ENCODE assay signal across 8 mouse cellular contexts in genomic region chrX:160170150-160170549, GRCm38 (mm10). TPM values are rescaled to one million over a fixed set of nuclear protein-coding genes. Genes with fewer than 3 reads are reported as not detected.
DNase-seq lines count a peak whose midpoint lies in the region; ATAC-seq lines count a peak whose summit lies in the region.

No protein-coding gene starts in this region.

- no peak overlapping the region for H3K4me2 ChIP-seq in midbrain, embryonic 13.5 days (replicated peaks)

- H3K27ac ChIP-seq in midbrain, embryonic 10.5 days (replicated peaks), result peak overlapping the region; percentile 33; the same call in 1 of the 2 replicates
- H3K27ac ChIP-seq in midbrain, embryonic 13.5 days, result no peak overlapping the region

- peaks cover 59% of the 10 kb centered on the region for H3K27me3 ChIP-seq in midbrain, embryonic 10.5 days (ENCODE audit: low read depth, poor library complexity, severe bottlenecking)
- H3K27me3 ChIP-seq in midbrain, embryonic 13.5 days, result peaks cover 5% of the 10 kb centered on the region; the same call in 1 of the 2 replicates

- no peak overlapping the region for H3K4me3 ChIP-seq in midbrain, embryonic 10.5 days
- H3K4me3 ChIP-seq in midbrain, embryonic 13.5 days (replicated peaks), result no peak overlapping the region

- peak; percentile 64 for DNase-seq in midbrain, embryonic 10.5 days (ENCODE audit: low spot score)
- DNase-seq in R1 (ENCODE audit: low read depth, low spot score), result peak; percentile 57
- peak; percentile 29 to 54 for DNase-seq in cerebellum, postnatal 4 days (ENCODE audit: low spot score in 2 of 2)
- peak; percentile 37 to 70 for DNase-seq in left cerebral cortex, postnatal 14 days (ENCODE audit: low spot score in 2 of 2)
- peak; percentile 16 for DNase-seq in retina, adult 2 months (ENCODE audit: low read depth, low spot score)
- DNase-seq in urinary bladder, postnatal 36 days (ENCODE audit: low spot score in 2 of 2), result peak; percentile 27 to 55

- no peaks in the 10 kb centered on the region for H3K9me3 ChIP-seq in midbrain, embryonic 10.5 days (replicated peaks)
- no peaks in the 10 kb centered on the region for H3K9me3 ChIP-seq in midbrain, embryonic 13.5 days

- no peaks in the 10 kb centered on the region for H3K36me3 ChIP-seq in midbrain, embryonic 10.5 days
- H3K36me3 ChIP-seq in midbrain, embryonic 13.5 days, result no peaks in the 10 kb centered on the region

- peaks cover 19% of the 10 kb centered on the region for H3K4me1 ChIP-seq in midbrain, embryonic 10.5 days
- peaks cover 8% of the 10 kb centered on the region; the same call in 1 of the 2 replicates for H3K4me1 ChIP-seq in midbrain, embryonic 13.5 days (replicated peaks)

- intact Hi-C loops in left cerebral cortex, postnatal 14 days (cut with DNase I), result no loop called here

- H3K9ac ChIP-seq in midbrain, embryonic 13.5 days (replicated peaks), result no peak overlapping the region

- 36% methylated on average over 3 of the region's 3 CpGs for WGBS in midbrain, embryonic 10.5 days
- WGBS in midbrain, embryonic 13.5 days, result 9% methylated on average over 3 of the region's 3 CpGs

- ATAC-seq in midbrain, embryonic 13.5 days, result no peak
- ATAC-seq in hematopoietic stem cell, adult 5-6 weeks (replicated peaks in 1 of 2; ENCODE audit: insufficient read depth in 1 of 2, low FRiP score in 2 of 2, low TSS enrichment in 1 of 2, low read depth in 1 of 2, poor library complexity in 2 of 2, severe bottlenecking in 2 of 2), result peak; percentile 32 to 56; a peak in 2 of 4 replicates

RNA-seq across cellular contexts. Expression of gene Pdha1, which starts 31.9 kb away (rescaled TPM):
- polyA plus RNA-seq in midbrain, embryonic 10.5 days (2016; fragmentation: Nextera tagmentation; extraction: Ambion mirVana), result 136 and 139 TPM in 2 replicates
- polyA plus RNA-seq in midbrain, embryonic 13.5 days (2015; fragmentation: Nextera tagmentation; extraction: Ambion mirVana), result 103 and 110 TPM in 2 replicates
- 176 and 188 TPM in 2 replicates for total RNA-seq in hematopoietic stem cell, adult 5-6 weeks (2017)
- 100 to 1,000 TPM; 290 to 305 TPM for total RNA-seq in left cerebral cortex, postnatal 14 days (2021)
